ENCODE assay signal across 23 mouse cellular contexts in the genomic region with DNA sequence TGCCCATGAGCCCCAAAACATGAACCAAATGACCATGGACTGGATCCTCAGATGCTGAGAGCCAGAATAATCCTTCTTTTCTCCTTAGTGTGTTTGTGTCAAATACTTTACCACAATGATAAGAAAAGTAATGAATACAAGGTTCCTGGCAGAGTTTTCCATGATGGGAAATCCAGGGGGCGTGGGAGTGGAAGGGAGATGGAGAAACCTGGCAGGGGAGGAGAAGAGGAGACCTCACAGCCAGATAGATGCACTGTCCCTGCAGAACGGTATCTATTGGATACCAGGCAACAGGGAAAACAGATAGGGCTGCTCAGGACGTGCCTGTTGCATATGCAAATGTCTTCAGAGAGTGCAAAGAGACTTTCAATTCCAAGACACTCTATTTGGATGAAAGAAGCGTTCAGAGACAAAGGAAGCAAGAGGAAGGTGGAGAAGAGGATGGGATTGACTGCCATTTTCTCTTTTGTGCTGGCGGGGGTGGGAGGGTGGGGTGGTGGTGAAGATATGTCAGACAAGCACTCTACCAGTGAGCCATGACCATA.
DNase-seq lines count a peak whose midpoint lies in the region; ATAC-seq and TF ChIP-seq lines count a peak whose summit lies in the region.
"Had no signal": no experiment of that assay in that cellular context is flagged by ENCODE, and none has a peak within 500 bp of the region (broad histone marks: within the 10 kb centered on the region; RNA-seq: fewer than 3 reads in every experiment).

No protein-coding gene starts in this region.

- WGBS in embryonic facial prominence, embryonic 14.5 days = 43% methylated on average over 5 of the region's 5 CpGs
- WGBS in liver, embryonic 12.5 days (ENCODE audit: insufficient replicate concordance) = 35% methylated on average over 5 of the region's 5 CpGs

- H3K36me3 ChIP-seq in embryonic facial prominence, embryonic 14.5 days (ENCODE audit: control insufficient read depth, insufficient read depth, low read length) = no peaks in the 10 kb centered on the region
- H3K36me3 ChIP-seq in liver, embryonic 12.5 days = no peaks in the 10 kb centered on the region
- H3K36me3 ChIP-seq: forebrain, embryonic 15.5 days; hindbrain, embryonic 12.5 days; neural tube, embryonic 15.5 days had no signal

- H3K27me3 ChIP-seq in embryonic facial prominence, embryonic 14.5 days (replicated peaks; ENCODE audit: control insufficient read depth, insufficient read depth, low read length) = no peaks in the 10 kb centered on the region
- H3K27me3 ChIP-seq in liver, embryonic 12.5 days (replicated peaks) = no peaks in the 10 kb centered on the region
- H3K27me3 ChIP-seq: forebrain, embryonic 15.5 days; hindbrain, embryonic 12.5 days; neural tube, embryonic 15.5 days had no signal

- no peak overlapping the region for H3K4me2 ChIP-seq in embryonic facial prominence, embryonic 14.5 days (ENCODE audit: low read depth, low read length)
- no peak overlapping the region for H3K4me2 ChIP-seq in liver, embryonic 12.5 days
- H3K4me2 ChIP-seq: forebrain, embryonic 15.5 days; heart, embryonic 11.5 days; hindbrain, embryonic 12.5 days; liver, embryonic 11.5 days; midbrain, embryonic 11.5 days; neural tube, embryonic 15.5 days had no signal

- no peak overlapping the region for H3K4me3 ChIP-seq in left cerebral cortex, adult 2 months
- no peak overlapping the region for H3K4me3 ChIP-seq in embryonic facial prominence, embryonic 14.5 days (ENCODE audit: low read depth, low read length)
- H3K4me3 ChIP-seq in liver, embryonic 12.5 days = no peak overlapping the region
- H3K4me3 ChIP-seq: forebrain, embryonic 15.5 days; hindbrain, embryonic 12.5 days; neural tube, embryonic 15.5 days had no signal

- no peaks in the 10 kb centered on the region for H3K9me3 ChIP-seq in embryonic facial prominence, embryonic 14.5 days (ENCODE audit: control insufficient read depth, low read length)
- no peaks in the 10 kb centered on the region for H3K9me3 ChIP-seq in liver, embryonic 12.5 days (replicated peaks)
- H3K9me3 ChIP-seq: forebrain, embryonic 15.5 days; hindbrain, embryonic 12.5 days; neural tube, embryonic 15.5 days had no signal

- no peak overlapping the region for H3K9ac ChIP-seq in embryonic facial prominence, embryonic 14.5 days (ENCODE audit: low read depth, low read length)
- H3K9ac ChIP-seq in liver, embryonic 12.5 days = no peak overlapping the region
- H3K9ac ChIP-seq: forebrain, embryonic 15.5 days; hindbrain, embryonic 12.5 days; neural tube, embryonic 15.5 days had no signal

- H3K27ac ChIP-seq in left cerebral cortex, adult 2 months = peak overlapping the region; percentile 17; the same call in 1 of the 2 replicates
- peak overlapping the region; percentile 52 for H3K27ac ChIP-seq in embryonic facial prominence, embryonic 14.5 days (replicated peaks; ENCODE audit: low read depth, low read length)
- H3K27ac ChIP-seq in liver, embryonic 12.5 days = no peak overlapping the region
- H3K27ac ChIP-seq: forebrain, embryonic 15.5 days; hindbrain, embryonic 12.5 days; neural tube, embryonic 15.5 days had no signal

- H3K4me1 ChIP-seq in embryonic facial prominence, embryonic 14.5 days (ENCODE audit: control insufficient read depth, insufficient read depth, low read length) = peaks cover 12% of the 10 kb centered on the region
- no peaks in the 10 kb centered on the region for H3K4me1 ChIP-seq in liver, embryonic 12.5 days
- H3K4me1 ChIP-seq: hindbrain, embryonic 12.5 days had no signal

- ATAC-seq in embryonic facial prominence, embryonic 14.5 days (ENCODE audit: low read depth) = no peak
- ATAC-seq in liver, embryonic 12.5 days = no peak
- ATAC-seq: forebrain, embryonic 15.5 days; intestine, postnatal 0 days had no signal

- no peak for TF ChIP-seq CTCF in left cerebral cortex, adult 2 months (IDR thresholded peaks at IDR 0.05)

- intact Hi-C loops in left cerebral cortex, adult 2 months (cut with DNase I) = loop anchor here (2.0 kb wide), 1 partner anchor 27 kb away; no protein-coding TSS in a partner anchor

- no peak for DNase-seq in left cerebral cortex, adult 2 months (ENCODE audit: extremely low spot score in 1 of 2, low spot score in 2 of 2)
- no peak for DNase-seq in left cerebral cortex, adult 18-20 months (ENCODE audit: low spot score in 2 of 2)
- DNase-seq in R1 (ENCODE audit: low read depth, low spot score) = peak; percentile 86
- DNase-seq in embryonic facial prominence, embryonic 14.5 days (ENCODE audit: low spot score) = peak; percentile 48
- DNase-seq in testis, postnatal 14 days (ENCODE audit: low spot score) = peak; percentile 75
- no peak for DNase-seq in layer of hippocampus, adult 11-12 months (ENCODE audit: low spot score)
- DNase-seq: adrenal gland, postnatal 14 days; cerebellum, adult 9-10 months; kidney, postnatal 25 days; left cerebral cortex, postnatal 4 days; lung, adult 18-20 months; lung, postnatal 10 days; retina, postnatal 1 day; spleen, adult 18-20 months; thymus, postnatal 25 days had no signal

Comparison
In these comparisons a context has a peak if more than half of its experiments do, and no peak if none do; other contexts are left out.
1. DNase-seq: peak in R1 (single experiment), embryonic facial prominence, embryonic 14.5 days (single experiment) and testis, postnatal 14 days (single experiment); none in left cerebral cortex, adult 2 months (0 of 2), left cerebral cortex, adult 18-20 months (0 of 2) and layer of hippocampus, adult 11-12 months (single experiment).